Mouse (Mus musculus): Measurements from ENCODE around the gene Neurl1a. TPM values are rescaled to one million over a fixed set of nuclear protein-coding genes. Genes with fewer than 3 reads are reported as not detected.

Gene Neurl1a
- polyA plus RNA-seq, 1 experiment from 2014 or later, result 6.5 TPM

GRCm38 (mm10) chr19:47219622-47220021 lies 41.0 kb downstream of the Neurl1a start:
- no peaks in the 10 kb centered on the region for H3K27me3 ChIP-seq
- no peak overlapping the region for H3K4me2 ChIP-seq
- no peak overlapping the region for H3K9ac ChIP-seq
- no peak overlapping the region for H3K27ac ChIP-seq
- 64% methylated on average over 4 of the region's 4 CpGs for WGBS
- H3K4me1 ChIP-seq, result 0 out of 2 replicates have a peak, but pooled peaks cover 8% of the 10 kb centered on the region
- no peak for ATAC-seq (replicated peaks; ENCODE audit: low FRiP score)
- no peaks in the 10 kb centered on the region for H3K9me3 ChIP-seq (replicated peaks)
- no peaks in the 10 kb centered on the region for H3K36me3 ChIP-seq
- no peak overlapping the region for H3K4me3 ChIP-seq (replicated peaks)

DNA sequence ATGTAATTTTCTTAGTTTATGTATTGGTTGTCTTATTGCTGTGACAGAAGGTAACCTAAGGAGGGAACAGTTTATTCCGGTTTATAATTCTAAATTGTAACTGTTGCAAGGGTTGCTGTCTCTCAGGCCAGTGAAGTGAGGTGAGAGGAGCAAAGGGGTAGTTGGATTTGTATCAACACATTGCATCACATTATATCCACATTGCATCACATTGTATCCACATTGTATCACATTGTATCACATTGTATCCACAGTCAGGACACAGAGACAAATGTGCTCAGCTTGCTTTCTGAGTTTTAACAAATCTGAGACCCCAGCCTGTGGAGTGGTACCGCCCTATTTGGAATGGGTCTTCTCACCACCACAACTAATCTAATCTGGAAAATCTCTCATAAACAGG lies 41.6 kb downstream of the Neurl1a start:
- 91% methylated on average over 2 of the region's 2 CpGs for WGBS

DNA sequence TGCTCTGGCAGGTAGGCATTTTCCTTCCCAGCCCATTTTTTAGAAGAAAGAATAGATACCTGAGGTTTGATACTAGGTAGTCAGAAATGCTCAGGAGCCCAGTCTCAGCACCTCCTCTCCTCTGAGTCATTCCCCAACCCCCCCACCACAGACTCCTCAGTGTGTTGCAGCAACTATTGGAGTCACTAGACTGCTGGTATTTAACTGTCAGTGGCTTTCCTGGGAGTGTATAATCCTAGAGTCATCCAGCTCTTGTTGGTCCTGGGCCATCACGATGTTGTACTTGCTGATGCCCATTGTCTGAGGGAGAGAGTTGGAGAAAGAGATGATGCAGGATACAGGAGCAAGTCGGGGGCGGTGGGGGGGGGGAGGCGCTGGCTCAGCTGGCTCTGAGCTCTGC lies 42.4 kb downstream of the Neurl1a start:
- 92% methylated on average over 4 of the region's 4 CpGs for WGBS
- Histone ChIP-seq H3K9ac (no peak overlapping the region), H3K27me3 (no peaks in the 10 kb centered on the region), H3K36me3 (no peaks in the 10 kb centered on the region), H3K4me2 (no peak overlapping the region), H3K4me1 (peaks cover 11% of the 10 kb centered on the region; the same call in 1 of the 2 replicates), H3K27ac (no peak overlapping the region), H3K4me3 (replicated peaks) (no peak overlapping the region), H3K9me3 (replicated peaks) (no peaks in the 10 kb centered on the region)
- ATAC-seq (replicated peaks; ENCODE audit: low FRiP score), result no peak

More for the DNA sequence above, 41.6 kb downstream of the Neurl1a start:
- H3K9me3 ChIP-seq (replicated peaks), result no peaks in the 10 kb centered on the region
- H3K4me2 ChIP-seq, result no peak overlapping the region
- no peak overlapping the region for H3K4me3 ChIP-seq (replicated peaks)
- no peak for ATAC-seq (replicated peaks; ENCODE audit: low FRiP score)
- H3K27ac ChIP-seq, result no peak overlapping the region
- peaks cover 11% of the 10 kb centered on the region; the same call in 1 of the 2 replicates for H3K4me1 ChIP-seq
- H3K36me3 ChIP-seq, result no peaks in the 10 kb centered on the region
- no peaks in the 10 kb centered on the region for H3K27me3 ChIP-seq
- H3K9ac ChIP-seq, result no peak overlapping the region

- no peak overlapping the region for H3K9ac ChIP-seq
Measured at GRCm38 (mm10) chr19:47221500-47222153, 43.0 kb downstream of the Neurl1a start.

GRCm38 (mm10) chr19:47222154-47222840 lies 43.7 kb downstream of the Neurl1a start:
- Histone ChIP-seq H3K4me3 (replicated peaks) (no peak overlapping the region), H3K9me3 (replicated peaks) (no peaks in the 10 kb centered on the region), H3K36me3 (no peaks in the 10 kb centered on the region), H3K27me3 (no peaks in the 10 kb centered on the region), H3K4me1 (peaks cover 11% of the 10 kb centered on the region; the same call in 1 of the 2 replicates), H3K27ac (no peak overlapping the region), H3K4me2 (no peak overlapping the region), H3K9ac (no peak overlapping the region)
- 0 out of 2 replicates have a peak, but pooled peaks have one; percentile 44 for ATAC-seq (replicated peaks; ENCODE audit: low FRiP score)
- 77% methylated on average over 8 of the region's 8 CpGs for WGBS

More at GRCm38 (mm10) chr19:47221500-47222153, 43.0 kb downstream of the Neurl1a start:
- peaks cover 11% of the 10 kb centered on the region; the same call in 1 of the 2 replicates for H3K4me1 ChIP-seq
- H3K36me3 ChIP-seq, result no peaks in the 10 kb centered on the region
- ATAC-seq (replicated peaks; ENCODE audit: low FRiP score), result no peak
- 80% methylated on average over 7 of the region's 7 CpGs for WGBS
- no peak overlapping the region for H3K4me3 ChIP-seq (replicated peaks)
- no peak overlapping the region for H3K4me2 ChIP-seq
- no peaks in the 10 kb centered on the region for H3K9me3 ChIP-seq (replicated peaks)
- H3K27ac ChIP-seq, result no peak overlapping the region
- no peaks in the 10 kb centered on the region for H3K27me3 ChIP-seq

DNA sequence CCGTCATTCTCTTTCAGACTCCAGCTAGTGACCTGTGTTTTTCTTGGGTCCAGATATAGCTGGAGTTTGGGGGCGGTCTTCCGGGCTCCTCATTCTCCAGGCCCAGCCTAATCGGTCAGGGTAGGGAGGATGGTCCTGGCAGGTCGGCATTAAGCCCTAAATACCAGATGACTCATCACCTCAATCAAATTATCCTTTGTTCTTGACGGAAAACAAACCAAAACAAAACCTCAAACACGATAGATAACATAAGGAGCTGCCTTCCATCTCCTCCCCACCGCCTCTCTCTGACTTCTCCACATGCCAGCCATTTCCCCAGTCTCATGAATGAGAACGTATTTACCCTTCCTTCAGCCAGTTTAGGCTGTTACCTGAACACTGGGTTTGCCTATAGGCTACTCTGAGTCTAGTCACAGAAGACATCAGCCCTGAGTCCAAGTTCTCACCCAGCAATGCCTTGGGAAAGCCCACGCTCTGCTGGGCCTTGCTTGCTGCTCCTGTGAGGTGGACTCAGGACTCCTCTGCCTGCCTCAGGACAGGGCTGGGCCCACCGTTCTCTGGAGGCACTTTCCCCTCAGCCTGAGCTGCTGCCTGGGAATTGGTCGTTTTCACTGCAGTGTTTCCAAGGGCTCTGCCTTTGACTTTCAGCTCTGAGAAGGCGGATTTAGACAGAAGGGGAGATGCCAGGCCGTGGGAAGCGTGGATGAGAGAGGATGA lies 44.4 kb downstream of the Neurl1a start:
- Histone ChIP-seq H3K27ac (peak overlapping the region; percentile 16; the same call in 1 of the 2 replicates), H3K9ac (no peak overlapping the region), H3K4me3 (replicated peaks) (no peak overlapping the region), H3K27me3 (no peaks in the 10 kb centered on the region), H3K4me2 (no peak overlapping the region), H3K4me1 (peaks cover 11% of the 10 kb centered on the region; the same call in 1 of the 2 replicates), H3K9me3 (replicated peaks) (no peaks in the 10 kb centered on the region), H3K36me3 (no peaks in the 10 kb centered on the region)
- 51% methylated on average over 15 of the region's 15 CpGs for WGBS
- no peak; the same call in 1 of the 2 replicates for ATAC-seq (replicated peaks; ENCODE audit: low FRiP score)

- Histone ChIP-seq H3K9me3 (replicated peaks) (no peaks in the 10 kb centered on the region), H3K27me3 (no peaks in the 10 kb centered on the region), H3K9ac (no peak overlapping the region), H3K36me3 (no peaks in the 10 kb centered on the region), H3K4me1 (peaks cover 29% of the 10 kb centered on the region), H3K4me2 (no peak overlapping the region), H3K27ac (no peak overlapping the region), H3K4me3 (replicated peaks) (no peak overlapping the region)
- no peak for ATAC-seq (replicated peaks; ENCODE audit: low FRiP score)
- 72% methylated on average over 4 of the region's 4 CpGs for WGBS
Measured at GRCm38 (mm10) chr19:47224743-47225142, 46.1 kb downstream of the Neurl1a start.

DNA sequence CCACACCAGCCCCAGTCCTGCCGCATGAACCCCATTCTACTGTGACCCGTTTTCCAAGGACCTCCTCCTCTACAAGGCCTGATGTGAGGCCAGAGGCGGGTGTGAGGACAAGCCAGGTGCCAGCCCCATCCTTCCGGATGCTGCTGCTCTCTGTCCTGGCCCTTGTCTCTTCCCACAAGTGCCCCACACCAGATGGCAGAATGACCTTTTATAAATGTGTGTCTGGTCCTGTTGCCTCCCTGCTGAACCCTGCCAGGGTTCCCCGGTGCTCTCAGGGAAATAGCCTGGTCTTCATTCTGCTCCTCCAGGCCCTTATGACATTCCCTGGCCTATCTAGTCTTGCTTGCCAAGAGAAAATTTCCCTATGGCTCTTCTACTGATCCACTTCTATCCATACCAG lies 47.2 kb downstream of the Neurl1a start:
- H3K27ac ChIP-seq, result no peak overlapping the region
- no peaks in the 10 kb centered on the region for H3K36me3 ChIP-seq
- no peak for ATAC-seq (replicated peaks; ENCODE audit: low FRiP score)
- H3K9ac ChIP-seq, result no peak overlapping the region
- no peaks in the 10 kb centered on the region for H3K27me3 ChIP-seq
- no peak overlapping the region for H3K4me3 ChIP-seq (replicated peaks)
- H3K4me1 ChIP-seq, result peaks cover 31% of the 10 kb centered on the region
- no peak overlapping the region for H3K4me2 ChIP-seq
- no peaks in the 10 kb centered on the region for H3K9me3 ChIP-seq (replicated peaks)
- 86% methylated on average over 5 of the region's 5 CpGs for WGBS

GRCm38 (mm10) chr19:47228725-47229252 lies 50.2 kb downstream of the Neurl1a start:
- under 1% methylated on average over 17 of the region's 17 CpGs for WGBS

GRCm38 (mm10) chr19:47229461-47229860 lies 50.8 kb downstream of the Neurl1a start:
- Histone ChIP-seq H3K27me3 (no peaks in the 10 kb centered on the region), H3K9me3 (replicated peaks) (no peaks in the 10 kb centered on the region), H3K4me3 (replicated peaks) (no peak overlapping the region), H3K27ac (peak overlapping the region; percentile 71; the same call in 1 of the 2 replicates), H3K36me3 (no peaks in the 10 kb centered on the region), H3K4me1 (peaks cover 23% of the 10 kb centered on the region), H3K9ac (no peak overlapping the region), H3K4me2 (peak overlapping the region; percentile 60)
- peak; percentile 14; the same call in 1 of the 2 replicates for ATAC-seq (replicated peaks; ENCODE audit: low FRiP score)
- WGBS, result 66% methylated on average over 5 of the region's 5 CpGs

More at GRCm38 (mm10) chr19:47228725-47229252, 50.2 kb downstream of the Neurl1a start:
- ATAC-seq (replicated peaks; ENCODE audit: low FRiP score), result peak; percentile 90
- no peak overlapping the region for H3K9ac ChIP-seq
- peak overlapping the region; percentile 33 for H3K4me3 ChIP-seq (replicated peaks)
- H3K36me3 ChIP-seq, result no peaks in the 10 kb centered on the region
- peaks cover 23% of the 10 kb centered on the region for H3K4me1 ChIP-seq
- no peaks in the 10 kb centered on the region for H3K9me3 ChIP-seq (replicated peaks)
- H3K4me2 ChIP-seq, result peak overlapping the region; percentile 60
- H3K27me3 ChIP-seq, result no peaks in the 10 kb centered on the region
- H3K27ac ChIP-seq, result peak overlapping the region; percentile 71

- peaks cover 20% of the 10 kb centered on the region for H3K4me1 ChIP-seq
- no peaks in the 10 kb centered on the region for H3K36me3 ChIP-seq
- H3K4me3 ChIP-seq (replicated peaks), result no peak overlapping the region
- H3K27ac ChIP-seq, result no peak overlapping the region
- no peak overlapping the region for H3K4me2 ChIP-seq
- H3K27me3 ChIP-seq, result no peaks in the 10 kb centered on the region
- WGBS, result 91% methylated on average over 7 of the region's 7 CpGs
- H3K9me3 ChIP-seq (replicated peaks), result no peaks in the 10 kb centered on the region
- H3K9ac ChIP-seq, result no peak overlapping the region
- ATAC-seq (replicated peaks; ENCODE audit: low FRiP score), result no peak
Measured at GRCm38 (mm10) chr19:47230082-47230481, 51.5 kb downstream of the Neurl1a start.

All from kidney, embryonic 15.5 days (tissue).